Mouse (Mus musculus): ENCODE measurements at regions not wholly inside any gene's neighbourhood (a gene's known extent, or its start where the extent isn't known, plus 50 kb on each side); places are given as distances from the start of the nearest gene placed in this dataset.
"Not testable (repeated sequence)": the region's sequence is repeated elsewhere in the genome, so short reads cannot be mapped to it uniquely, and the experiment has no call there.

- Histone ChIP-seq H3K9ac (ENCODE audit: low read depth, low read length) (no peak overlapping the region), H3K9me3 (ENCODE audit: control insufficient read depth, low read length) (no peaks in the 10 kb centered on the region), H3K36me3 (ENCODE audit: control insufficient read depth, insufficient read depth, low read length) (no peaks in the 10 kb centered on the region), H3K27me3 (replicated peaks; ENCODE audit: control insufficient read depth, insufficient read depth, low read length) (no peaks in the 10 kb centered on the region), H3K4me1 (ENCODE audit: control insufficient read depth, insufficient read depth, low read length) (no peaks in the 10 kb centered on the region), H3K4me3 (ENCODE audit: low read length) (no peak overlapping the region), H3K27ac (ENCODE audit: low read length) (no peak overlapping the region), H3K4me2 (ENCODE audit: low read depth, low read length) (no peak overlapping the region)
- ATAC-seq, result no peak
- WGBS, result 77% methylated on average over 4 of the region's 4 CpGs
Measured at GRCm38 (mm10) chr12:56005846-56006245, 169.7 kb downstream of the Brms1l start.

GRCm38 (mm10) chr12:56005321-56005720, 169.2 kb downstream of the Brms1l start:
- no peak overlapping the region for H3K9ac ChIP-seq (ENCODE audit: low read depth, low read length)
- H3K36me3 ChIP-seq (ENCODE audit: control insufficient read depth, insufficient read depth, low read length), result no peaks in the 10 kb centered on the region
- H3K4me2 ChIP-seq (ENCODE audit: low read depth, low read length), result no peak overlapping the region
- ATAC-seq, result no peak
- H3K27me3 ChIP-seq (replicated peaks; ENCODE audit: control insufficient read depth, insufficient read depth, low read length), result no peaks in the 10 kb centered on the region
- no peak overlapping the region for H3K27ac ChIP-seq (ENCODE audit: low read length)
- 54% methylated on average over 6 of the region's 6 CpGs for WGBS
- H3K9me3 ChIP-seq (ENCODE audit: control insufficient read depth, low read length), result no peaks in the 10 kb centered on the region
- H3K4me3 ChIP-seq (ENCODE audit: low read length), result no peak overlapping the region
- H3K4me1 ChIP-seq (ENCODE audit: control insufficient read depth, insufficient read depth, low read length), result no peaks in the 10 kb centered on the region

- Histone ChIP-seq H3K9me3 (ENCODE audit: control insufficient read depth, low read length) (no peaks in the 10 kb centered on the region), H3K36me3 (ENCODE audit: control insufficient read depth, insufficient read depth, low read length) (no peaks in the 10 kb centered on the region), H3K4me1 (ENCODE audit: control insufficient read depth, insufficient read depth, low read length) (no peaks in the 10 kb centered on the region), H3K27me3 (replicated peaks; ENCODE audit: control insufficient read depth, insufficient read depth, low read length) (no peaks in the 10 kb centered on the region), H3K27ac (ENCODE audit: low read length) (no peak overlapping the region), H3K9ac (ENCODE audit: low read depth, low read length) (no peak overlapping the region), H3K4me2 (ENCODE audit: low read depth, low read length) (no peak overlapping the region), H3K4me3 (ENCODE audit: low read length) (no peak overlapping the region)
- no peak for ATAC-seq
- WGBS, result 40% methylated on average over 4 of the region's 4 CpGs
Measured at GRCm38 (mm10) chr12:56004479-56004878, 168.4 kb downstream of the Brms1l start.

- no peak overlapping the region for H3K4me2 ChIP-seq (ENCODE audit: low read depth, low read length)
- H3K4me3 ChIP-seq (ENCODE audit: low read length), result no peak overlapping the region
- no peaks in the 10 kb centered on the region for H3K9me3 ChIP-seq (ENCODE audit: control insufficient read depth, low read length)
- H3K9ac ChIP-seq (ENCODE audit: low read depth, low read length), result no peak overlapping the region
- no peak overlapping the region for H3K27ac ChIP-seq (ENCODE audit: low read length)
- H3K4me1 ChIP-seq (ENCODE audit: control insufficient read depth, insufficient read depth, low read length), result no peaks in the 10 kb centered on the region
- no peaks in the 10 kb centered on the region for H3K27me3 ChIP-seq (replicated peaks; ENCODE audit: control insufficient read depth, insufficient read depth, low read length)
- 83% methylated on average over 8 of the region's 8 CpGs for WGBS
- H3K36me3 ChIP-seq (ENCODE audit: control insufficient read depth, insufficient read depth, low read length), result no peaks in the 10 kb centered on the region
- no peak for ATAC-seq
Measured at GRCm38 (mm10) chr12:56003561-56003960, 167.4 kb downstream of the Brms1l start.

- Histone ChIP-seq H3K36me3 (ENCODE audit: control insufficient read depth, insufficient read depth, low read length) (no peaks in the 10 kb centered on the region), H3K27me3 (replicated peaks; ENCODE audit: control insufficient read depth, insufficient read depth, low read length) (no peaks in the 10 kb centered on the region), H3K27ac (ENCODE audit: low read length) (no peak overlapping the region), H3K4me3 (ENCODE audit: low read length) (no peak overlapping the region), H3K4me2 (ENCODE audit: low read depth, low read length) (no peak overlapping the region), H3K9ac (ENCODE audit: low read depth, low read length) (no peak overlapping the region), H3K9me3 (ENCODE audit: control insufficient read depth, low read length) (no peaks in the 10 kb centered on the region), H3K4me1 (ENCODE audit: control insufficient read depth, insufficient read depth, low read length) (no peaks in the 10 kb centered on the region)
- 82% methylated on average over 3 of the region's 3 CpGs for WGBS
- no peak for ATAC-seq
Measured at GRCm38 (mm10) chr12:55996585-55997377, 160.7 kb downstream of the Brms1l start.

GRCm38 (mm10) chr12:55983565-55984351, 147.6 kb downstream of the Brms1l start:
- no peaks in the 10 kb centered on the region for H3K4me1 ChIP-seq (ENCODE audit: control insufficient read depth, insufficient read depth, low read length)
- H3K27ac ChIP-seq (ENCODE audit: low read length), result no peak overlapping the region
- no peak for ATAC-seq
- no peak overlapping the region for H3K4me2 ChIP-seq (ENCODE audit: low read depth, low read length)
- WGBS, result 66% methylated on average over 11 of the region's 11 CpGs
- no peak overlapping the region for H3K4me3 ChIP-seq (ENCODE audit: low read length)
- H3K9ac ChIP-seq (ENCODE audit: low read depth, low read length), result no peak overlapping the region
- no peaks in the 10 kb centered on the region for H3K36me3 ChIP-seq (ENCODE audit: control insufficient read depth, insufficient read depth, low read length)
- H3K27me3 ChIP-seq (replicated peaks; ENCODE audit: control insufficient read depth, insufficient read depth, low read length), result no peaks in the 10 kb centered on the region
- no peaks in the 10 kb centered on the region for H3K9me3 ChIP-seq (ENCODE audit: control insufficient read depth, low read length)

- 64% methylated on average over 3 of the region's 3 CpGs for WGBS
- Histone ChIP-seq H3K4me2 (ENCODE audit: low read depth, low read length) (no peak overlapping the region), H3K9me3 (ENCODE audit: control insufficient read depth, low read length) (no peaks in the 10 kb centered on the region), H3K4me1 (ENCODE audit: control insufficient read depth, insufficient read depth, low read length) (no peaks in the 10 kb centered on the region), H3K4me3 (ENCODE audit: low read length) (no peak overlapping the region), H3K36me3 (ENCODE audit: control insufficient read depth, insufficient read depth, low read length) (no peaks in the 10 kb centered on the region), H3K27ac (ENCODE audit: low read length) (no peak overlapping the region), H3K9ac (ENCODE audit: low read depth, low read length) (no peak overlapping the region), H3K27me3 (replicated peaks; ENCODE audit: control insufficient read depth, insufficient read depth, low read length) (no peaks in the 10 kb centered on the region)
- no peak for ATAC-seq
Measured at GRCm38 (mm10) chr12:55983128-55983527, 147.0 kb downstream of the Brms1l start.

GRCm38 (mm10) chr12:55974262-55974661, 138.1 kb downstream of the Brms1l start:
- 83% methylated on average over 3 of the region's 3 CpGs for WGBS
- no peaks in the 10 kb centered on the region for H3K27me3 ChIP-seq (replicated peaks; ENCODE audit: control insufficient read depth, insufficient read depth, low read length)
- H3K4me2 ChIP-seq (ENCODE audit: low read depth, low read length), result no peak overlapping the region
- ATAC-seq, result no peak
- no peaks in the 10 kb centered on the region for H3K36me3 ChIP-seq (ENCODE audit: control insufficient read depth, insufficient read depth, low read length)
- no peaks in the 10 kb centered on the region for H3K4me1 ChIP-seq (ENCODE audit: control insufficient read depth, insufficient read depth, low read length)
- H3K9me3 ChIP-seq (ENCODE audit: control insufficient read depth, low read length), result no peaks in the 10 kb centered on the region
- no peak overlapping the region for H3K9ac ChIP-seq (ENCODE audit: low read depth, low read length)
- H3K27ac ChIP-seq (ENCODE audit: low read length), result no peak overlapping the region
- H3K4me3 ChIP-seq (ENCODE audit: low read length), result no peak overlapping the region

- not testable (repeated sequence) for H3K9me3 ChIP-seq (ENCODE audit: control insufficient read depth, low read length); ATAC-seq; H3K27ac ChIP-seq (ENCODE audit: low read length); H3K4me2 ChIP-seq (ENCODE audit: low read depth, low read length); H3K9ac ChIP-seq (ENCODE audit: low read depth, low read length); H3K4me3 ChIP-seq (ENCODE audit: low read length); H3K36me3 ChIP-seq (ENCODE audit: control insufficient read depth, insufficient read depth, low read length); H3K4me1 ChIP-seq (ENCODE audit: control insufficient read depth, insufficient read depth, low read length); H3K27me3 ChIP-seq (replicated peaks; ENCODE audit: control insufficient read depth, insufficient read depth, low read length)
- WGBS, result 85% methylated on average over 3 of the region's 3 CpGs
Measured at GRCm38 (mm10) chr12:55959319-55959718, 123.2 kb downstream of the Brms1l start.
